Mouse (Mus musculus) macrophage (primary cell): ENCODE results near the gene Eif4e3. TPM values are rescaled to one million over a fixed set of nuclear protein-coding genes. Genes with fewer than 3 reads are reported as not detected.

ENCODE experiments used
- H3K27ac ChIP-seq: fragments of 350-480 bp; formaldehyde crosslinking; 2 replicates; pipeline ENCODE4 v1.9.0; 2021
- H3K36me3 ChIP-seq: fragments of 350-480 bp; formaldehyde crosslinking; 2 replicates; pipeline ENCODE4 v1.9.0; 2021; ENCODE audit errors: inconsistent target
- H3K4me3 ChIP-seq: fragments of 350-480 bp; formaldehyde crosslinking; 2 replicates; pipeline ENCODE4 v1.9.0; 2021; ENCODE audit errors: inconsistent target
- H3K79me2 ChIP-seq: fragments of 350-480 bp; formaldehyde crosslinking; 2 replicates; pipeline ENCODE4 v1.9.0; 2021; ENCODE audit errors: inconsistent target
- whole genome bisulfite sequencing: methylation state at CpG from one replicate; pipeline ENCODE4 v1.1.7; 2026; ENCODE audit warnings: inconsistent platforms; ENCODE audit not compliant: missing documents; 5-methylcytosine and 5-hydroxymethylcytosine counted together
- polyA plus RNA-seq: library from polyadenylated mRNA; stranded (reverse); fragments of 250-400 nt; gene quantifications from 3 replicates; pipeline ENCODE4 v1.2.4, GENCODE M21; 2018; ENCODE audit warnings: inconsistent platforms
- total RNA-seq, 78 experiments: library from RNA; depleted of rRNA; stranded (reverse); fragments of 250-400 nt; gene quantifications; 1 replicate in 9 of 78; 2 replicates in 24 of 78; 3 replicates in 43 of 78; 4 replicates in 2 of 78; pipeline ENCODE4 v1.2.4; 2018; ENCODE audit warnings: inconsistent platforms in 56 of 78

Eif4e3 gene
- 10 to 100 TPM; 11.3 to 37.4 (median 26.5) TPM for total RNA-seq (2018; cell fraction: chromatin; rRNA removed)
- total RNA-seq (2018; cell fraction: cytosol; rRNA removed): 10 to 100 TPM; 20.9 to 32.6 (median 24.6) TPM
- 10 to 100 TPM; 12.5 to 52.1 (median 26.8) TPM for total RNA-seq (2018; cell fraction: nucleus; rRNA removed)
- 20.9 to 25.3 TPM (median 21.1 TPM) in 3 replicates for polyA plus RNA-seq

DNA sequence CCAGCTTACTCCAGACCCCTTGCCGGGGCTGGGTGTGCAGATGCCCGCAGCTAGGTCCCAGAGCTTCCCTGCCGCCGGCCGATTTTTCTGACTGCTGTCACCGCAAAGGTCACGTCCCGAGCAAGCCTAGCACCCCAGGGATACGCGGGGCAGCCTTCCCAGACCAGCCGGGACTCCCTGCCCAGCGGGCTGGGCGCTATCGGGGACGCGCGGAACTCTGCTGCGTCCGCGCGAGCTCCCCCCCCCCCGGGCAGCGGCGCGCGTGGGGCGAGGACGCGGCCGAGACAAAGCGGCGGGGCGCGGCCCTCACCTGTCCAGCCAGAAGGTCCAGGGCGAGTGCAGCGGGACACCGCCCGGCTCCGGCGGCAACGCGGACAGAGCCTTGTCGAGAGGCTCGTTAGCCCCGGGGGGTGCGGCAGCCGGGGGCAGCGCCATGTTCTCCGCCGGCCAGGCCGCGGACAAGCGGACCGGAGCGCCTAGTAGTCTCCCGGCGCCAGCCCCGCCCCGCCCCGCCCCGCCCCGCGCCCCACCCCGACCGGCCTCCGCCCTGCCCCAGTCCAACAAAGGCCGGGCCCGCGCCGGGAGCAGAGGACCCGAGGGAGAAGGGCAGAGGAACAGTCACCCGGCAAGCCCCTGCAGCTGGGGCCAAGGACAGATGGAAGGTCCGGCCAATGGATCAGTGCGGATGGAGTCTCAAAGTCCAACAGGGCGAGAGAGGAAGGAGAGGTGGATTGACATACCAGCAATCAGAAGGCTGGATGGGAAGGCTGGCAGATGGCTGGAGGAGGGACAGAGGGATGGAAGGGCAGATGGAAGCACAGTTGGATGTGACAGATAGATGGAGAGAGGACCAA is at the start of gene Eif4e3, which contains the start of gene Gm20696:
Eif4e3 (minus strand) TSS at position 454 of the 854 bp plus-strand sequence.
Gm20696 (minus strand) TSS at position 480 of the 854 bp plus-strand sequence.
- H3K27ac ChIP-seq: peak within 1 kb of the TSS; percentile 59
- no peaks in the 10 kb centered on the region for H3K36me3 ChIP-seq
- WGBS: under 1% methylated on average over 69 of the region's 75 CpGs
- peak within 1 kb of the TSS; percentile 73 for H3K4me3 ChIP-seq
- H3K79me2 ChIP-seq: peaks cover 38% of the 10 kb centered on the region

DNA sequence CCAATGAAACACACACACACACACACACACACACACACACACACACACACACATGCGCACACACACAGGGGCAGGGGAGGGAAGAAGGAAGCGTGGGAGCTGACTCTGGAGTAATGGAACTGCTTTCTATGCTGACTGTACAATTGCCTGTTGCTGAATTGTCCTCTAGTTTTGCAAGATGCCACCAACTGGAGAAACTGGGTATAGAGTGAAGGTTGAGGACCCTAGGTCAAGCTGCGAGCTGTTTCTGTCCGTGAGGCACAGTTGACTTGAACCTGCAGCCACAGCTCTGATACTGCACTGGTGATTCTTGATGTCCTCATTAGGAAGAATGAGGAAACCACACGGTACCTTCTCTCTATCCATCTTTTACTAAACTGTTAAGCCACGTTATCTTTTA is 49.3 kb upstream of the Eif4e3 start:
- Histone ChIP-seq H3K4me3 (no peak overlapping the region), H3K36me3 (no peaks in the 10 kb centered on the region)
- WGBS: 54% methylated on average over 4 of the region's 6 CpGs

DNA sequence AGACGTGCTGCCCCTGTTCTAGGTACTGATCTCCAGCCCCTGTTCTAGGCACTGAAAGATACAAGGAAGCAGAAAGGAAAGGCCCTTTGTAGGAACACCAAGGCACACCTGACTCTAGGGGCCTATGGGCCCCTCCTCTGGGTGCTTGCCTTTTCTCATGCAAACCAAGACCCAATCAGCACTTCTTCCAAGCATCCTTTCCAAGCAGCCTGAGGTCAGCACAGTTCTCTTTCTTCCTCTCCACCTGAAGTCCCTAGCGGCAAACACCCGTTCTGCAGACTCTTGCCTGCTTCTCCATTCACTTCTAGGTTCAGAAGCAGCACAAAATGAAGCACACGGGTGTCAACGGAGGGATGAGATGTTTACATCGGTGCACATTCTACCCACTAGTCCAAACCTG is 48.6 kb upstream of the Eif4e3 start:
- Histone ChIP-seq H3K4me3 (no peak overlapping the region), H3K27ac (no peak overlapping the region), H3K36me3 (no peaks in the 10 kb centered on the region), H3K79me2 (no peaks in the 10 kb centered on the region)
- WGBS: 72% methylated on average over 6 of the region's 6 CpGs

More for the DNA sequence above, 49.3 kb upstream of the Eif4e3 start:
- Histone ChIP-seq H3K27ac (no peak overlapping the region), H3K79me2 (no peaks in the 10 kb centered on the region)

DNA sequence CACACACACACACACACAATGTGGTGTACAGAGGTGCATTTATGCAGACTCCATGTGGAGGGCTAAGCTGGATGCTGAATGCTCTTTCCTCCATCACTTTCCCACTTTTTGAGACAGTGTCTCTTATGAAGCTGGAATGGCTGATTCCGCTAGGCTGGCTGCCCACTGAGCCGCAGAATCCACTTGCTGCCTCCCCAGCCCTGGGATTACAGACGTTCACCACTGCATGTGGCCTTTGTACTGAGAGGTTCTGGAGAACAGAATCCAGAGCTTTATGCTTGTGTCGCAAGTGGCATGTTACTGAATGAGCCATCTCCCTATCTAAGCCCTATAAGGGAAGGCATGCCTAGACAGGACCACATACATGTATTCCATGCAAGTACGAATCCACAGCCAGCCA is 46.7 kb upstream of the Eif4e3 start:
- 95% methylated on average over 5 of the region's 5 CpGs for WGBS
- Histone ChIP-seq H3K27ac (no peak overlapping the region), H3K79me2 (no peaks in the 10 kb centered on the region), H3K4me3 (no peak overlapping the region), H3K36me3 (no peaks in the 10 kb centered on the region)

DNA sequence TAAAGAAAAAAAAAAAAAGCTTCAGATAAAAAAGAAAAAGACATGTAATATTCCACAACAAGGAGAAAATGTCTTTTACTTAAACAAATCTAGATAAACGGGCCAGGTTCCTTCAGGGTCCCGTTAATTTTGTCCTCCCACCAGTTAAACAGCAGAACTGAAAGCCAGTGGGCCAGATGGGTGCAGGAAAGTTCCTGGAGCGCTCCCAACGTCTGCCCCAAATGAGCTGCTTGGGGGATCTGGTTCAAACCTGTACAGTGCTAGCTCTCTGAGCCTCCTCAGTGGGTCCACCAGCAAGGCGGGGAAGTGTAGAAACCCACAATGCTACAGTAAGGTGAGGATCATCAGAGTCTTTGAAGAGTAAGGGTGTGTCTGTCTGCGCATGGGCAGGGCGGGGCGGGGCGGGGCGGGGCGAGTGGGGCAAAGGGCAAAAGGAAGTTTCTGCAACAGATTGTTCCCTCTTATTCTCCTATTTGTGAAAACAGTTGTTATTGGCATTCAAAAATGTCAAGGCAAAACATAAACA is 45.1 kb upstream of the Eif4e3 start:
- Histone ChIP-seq H3K79me2 (no peaks in the 10 kb centered on the region), H3K27ac (no peak overlapping the region), H3K36me3 (no peaks in the 10 kb centered on the region), H3K4me3 (no peak overlapping the region)
- WGBS: 66% methylated on average over 11 of the region's 11 CpGs

DNA sequence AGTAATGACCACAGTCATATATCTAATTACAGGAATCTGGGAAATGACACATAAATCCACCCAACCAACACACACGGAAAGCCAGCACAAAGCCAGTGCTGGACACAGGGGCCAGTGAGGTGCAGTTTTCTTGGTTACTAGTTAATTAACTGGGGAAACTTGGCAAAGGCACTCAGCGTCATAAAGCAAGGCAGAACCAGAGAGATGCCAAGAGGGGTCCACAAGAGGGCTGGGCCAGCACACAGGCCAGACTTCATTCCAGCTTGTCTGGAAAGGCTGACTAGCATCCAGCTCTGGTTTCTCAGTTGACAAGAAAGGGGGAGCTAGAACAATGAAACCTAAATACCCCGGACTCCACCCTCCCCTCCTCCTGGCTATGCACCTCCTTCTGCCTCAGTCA is 33.9 kb upstream of the Eif4e3 start:
- H3K79me2 ChIP-seq: no peaks in the 10 kb centered on the region
- no peak overlapping the region for H3K27ac ChIP-seq
- H3K4me3 ChIP-seq: no peak overlapping the region
- 80% methylated on average over 3 of the region's 3 CpGs for WGBS
- no peaks in the 10 kb centered on the region for H3K36me3 ChIP-seq

DNA sequence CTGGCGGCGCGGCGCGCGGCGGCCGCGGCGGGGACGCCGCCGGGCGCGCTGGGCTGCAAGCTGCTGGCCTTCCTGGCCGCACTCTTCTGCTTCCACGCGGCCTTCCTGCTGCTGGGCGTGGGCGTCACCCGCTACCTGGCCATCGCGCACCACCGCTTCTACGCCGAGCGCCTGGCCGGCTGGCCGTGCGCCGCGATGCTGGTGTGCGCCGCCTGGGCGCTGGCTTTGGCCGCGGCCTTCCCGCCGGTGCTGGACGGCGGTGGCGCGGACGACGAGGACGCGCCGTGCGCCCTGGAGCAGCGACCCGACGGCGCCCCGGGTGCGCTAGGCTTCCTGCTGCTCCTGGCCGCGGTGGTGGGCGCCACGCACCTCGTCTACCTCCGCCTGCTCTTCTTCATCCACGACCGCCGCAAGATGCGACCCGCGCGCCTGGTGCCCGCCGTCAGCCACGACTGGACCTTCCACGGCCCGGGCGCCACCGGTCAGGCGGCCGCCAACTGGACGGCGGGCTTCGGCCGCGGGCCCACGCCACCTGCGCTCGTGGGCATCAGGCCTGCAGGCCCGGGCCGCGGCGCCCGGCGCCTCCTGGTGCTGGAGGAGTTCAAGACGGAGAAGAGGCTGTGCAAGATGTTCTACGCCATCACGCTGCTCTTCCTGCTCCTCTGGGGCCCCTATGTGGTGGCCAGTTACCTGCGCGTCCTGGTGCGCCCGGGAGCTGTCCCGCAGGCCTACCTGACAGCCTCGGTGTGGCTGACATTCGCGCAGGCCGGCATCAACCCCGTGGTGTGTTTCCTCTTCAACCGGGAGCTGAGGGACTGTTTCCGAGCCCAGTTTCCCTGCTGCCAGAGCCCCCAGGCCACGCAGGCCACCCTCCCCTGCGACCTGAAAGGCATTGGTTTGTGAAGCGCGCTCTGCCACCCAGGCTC is 26.6 kb upstream of the Eif4e3 start:
- Histone ChIP-seq H3K36me3 (no peaks in the 10 kb centered on the region), H3K79me2 (no peaks in the 10 kb centered on the region), H3K4me3 (no peak overlapping the region), H3K27ac (no peak overlapping the region)
- 6% methylated on average over 109 of the region's 110 CpGs for whole genome bisulfite sequencing

DNA sequence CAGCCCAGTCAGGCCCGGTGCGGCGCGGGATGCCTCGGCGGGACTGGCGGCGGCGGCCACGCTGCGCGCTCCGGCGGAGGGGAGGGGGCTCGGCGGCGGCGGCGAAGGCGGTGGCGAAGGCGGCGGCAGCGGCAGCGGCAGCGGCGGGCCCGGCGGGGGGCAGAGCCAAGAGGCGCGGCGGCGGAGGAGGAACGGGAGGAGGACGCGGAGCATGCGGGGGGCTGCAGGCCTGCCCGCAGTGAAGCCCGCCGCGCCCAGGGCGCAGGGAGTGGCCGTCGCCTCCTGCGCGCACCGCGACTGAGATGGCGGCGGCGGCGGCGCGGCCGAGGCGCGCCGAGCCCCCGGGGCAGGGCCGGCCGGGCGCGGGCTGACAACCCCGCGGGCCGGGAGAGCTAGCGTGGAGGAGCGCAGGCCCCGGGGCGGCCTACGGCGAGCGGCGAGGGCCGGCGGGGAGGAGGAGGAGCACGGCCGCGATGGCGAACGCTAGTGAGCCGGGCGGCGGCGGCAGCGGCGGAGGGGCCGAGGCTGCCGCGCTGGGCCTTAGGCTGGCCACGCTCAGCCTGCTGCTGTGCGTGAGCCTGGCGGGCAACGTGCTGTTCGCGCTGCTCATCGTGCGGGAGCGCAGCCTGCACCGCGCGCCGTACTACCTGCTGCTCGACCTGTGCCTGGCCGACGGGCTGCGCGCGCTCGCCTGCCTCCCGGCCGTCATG is 25.8 kb upstream of the Eif4e3 start, which contains the start of gene Gpr27:
Gpr27 (plus strand) TSS at position 474 of the 710 bp plus-strand sequence.
- Histone ChIP-seq H3K79me2 (no peaks in the 10 kb centered on the region), H3K27ac (no peak within 1 kb of the TSS), H3K36me3 (no peaks in the 10 kb centered on the region), H3K4me3 (no peak within 1 kb of the TSS)
- WGBS: 2% methylated on average over 91 of the region's 112 CpGs

DNA sequence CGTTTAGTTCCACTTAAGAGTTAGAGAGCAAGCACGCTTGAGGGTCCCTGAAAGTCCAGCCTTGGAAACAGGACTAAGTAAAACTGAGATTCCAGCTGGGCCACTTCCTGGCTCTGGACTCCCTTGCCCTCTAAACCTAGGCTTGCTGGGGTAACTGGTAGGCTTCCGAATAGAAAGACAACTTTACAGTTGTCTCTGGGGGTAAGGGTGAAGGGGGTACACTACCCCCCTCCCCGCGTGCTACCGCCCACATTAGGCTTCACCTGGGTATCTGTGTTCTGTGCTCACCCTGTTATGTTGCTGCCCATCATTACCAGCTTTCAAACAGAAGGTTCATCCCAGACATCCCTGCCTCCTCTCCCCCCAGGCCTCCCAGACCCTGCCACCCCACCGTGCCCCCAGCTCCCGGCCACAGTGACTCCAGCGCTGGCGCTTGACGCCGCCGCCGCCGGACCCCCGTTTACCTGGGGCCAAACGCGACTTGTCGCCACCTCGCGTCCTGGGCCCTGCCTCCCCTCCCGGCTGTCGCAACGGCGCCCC is 25.2 kb upstream of the Eif4e3 start:
- Histone ChIP-seq H3K4me3 (no peak overlapping the region), H3K79me2 (no peaks in the 10 kb centered on the region), H3K27ac (no peak overlapping the region), H3K36me3 (no peaks in the 10 kb centered on the region)
- WGBS: 21% methylated on average over 15 of the region's 25 CpGs

DNA sequence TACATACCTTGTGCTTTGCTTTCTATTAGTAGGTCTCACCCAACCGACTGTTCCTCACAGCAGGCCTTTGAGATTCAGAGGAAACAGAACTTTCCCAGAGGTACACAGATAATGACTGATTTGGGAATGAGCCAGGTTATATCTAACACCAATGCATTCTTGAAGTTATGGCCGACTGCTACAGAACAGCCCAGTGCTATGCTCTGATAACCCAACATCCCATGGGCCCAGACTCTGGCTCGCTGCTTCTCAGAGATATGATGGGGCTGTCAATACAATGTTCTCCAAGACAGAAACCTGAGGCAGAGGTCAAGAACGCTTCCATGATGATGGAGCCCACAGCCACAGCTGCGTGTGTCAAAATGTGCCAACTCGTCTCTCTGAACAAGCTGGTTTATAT is 21.9 kb upstream of the Eif4e3 start:
- H3K27ac ChIP-seq: no peak overlapping the region
- WGBS: 87% methylated on average over 6 of the region's 6 CpGs

DNA sequence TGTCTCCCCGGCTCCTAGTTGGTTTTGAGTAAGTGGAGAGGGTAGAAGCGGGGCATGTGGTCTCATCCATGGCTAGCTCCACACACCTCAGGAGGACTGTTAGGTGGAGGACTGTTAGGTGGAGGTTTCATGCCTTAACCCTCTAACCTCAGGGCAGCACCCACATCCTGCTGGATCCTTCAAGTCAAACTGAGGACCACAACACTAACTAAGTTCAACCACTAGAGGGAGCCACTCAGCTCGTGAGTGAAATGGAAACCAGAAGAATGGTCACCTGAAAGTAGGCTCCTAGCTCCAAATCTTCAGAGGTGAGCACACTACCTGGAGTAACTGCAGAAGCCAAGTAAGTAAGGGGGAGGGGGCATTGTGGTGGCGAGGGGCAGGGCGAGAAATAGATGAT is 18.3 kb upstream of the Eif4e3 start:
- 55% methylated on average over 5 of the region's 5 CpGs for WGBS

More for the DNA sequence above, 21.9 kb upstream of the Eif4e3 start:
- Histone ChIP-seq H3K79me2 (no peaks in the 10 kb centered on the region), H3K4me3 (no peak overlapping the region), H3K36me3 (no peaks in the 10 kb centered on the region)

DNA sequence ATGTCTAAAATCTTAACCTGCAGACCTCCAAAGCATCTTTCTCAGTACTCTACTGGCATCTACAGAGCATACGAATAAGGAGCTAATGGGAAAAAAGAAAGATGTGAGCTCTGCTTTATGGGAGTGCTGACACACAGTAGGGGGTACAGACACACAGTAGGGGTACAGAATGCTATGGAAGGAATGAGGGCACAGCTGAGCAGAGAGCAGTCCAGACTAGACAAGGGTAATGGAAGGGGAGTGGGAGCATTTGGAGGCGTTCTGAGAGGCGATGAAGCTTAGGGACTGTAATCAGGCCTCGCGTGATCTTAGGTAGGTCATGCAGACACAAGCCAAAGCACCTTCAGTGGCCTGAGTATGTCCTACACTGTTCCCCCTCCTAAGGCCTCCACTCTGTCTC is 17.4 kb upstream of the Eif4e3 start:
- 94% methylated on average over 5 of the region's 5 CpGs for WGBS
- Histone ChIP-seq H3K36me3 (no peaks in the 10 kb centered on the region), H3K4me3 (no peak overlapping the region), H3K27ac (no peak overlapping the region), H3K79me2 (no peaks in the 10 kb centered on the region)

More for the DNA sequence above, 18.3 kb upstream of the Eif4e3 start:
- Histone ChIP-seq H3K79me2 (no peaks in the 10 kb centered on the region), H3K4me3 (no peak overlapping the region), H3K27ac (no peak overlapping the region), H3K36me3 (no peaks in the 10 kb centered on the region)

DNA sequence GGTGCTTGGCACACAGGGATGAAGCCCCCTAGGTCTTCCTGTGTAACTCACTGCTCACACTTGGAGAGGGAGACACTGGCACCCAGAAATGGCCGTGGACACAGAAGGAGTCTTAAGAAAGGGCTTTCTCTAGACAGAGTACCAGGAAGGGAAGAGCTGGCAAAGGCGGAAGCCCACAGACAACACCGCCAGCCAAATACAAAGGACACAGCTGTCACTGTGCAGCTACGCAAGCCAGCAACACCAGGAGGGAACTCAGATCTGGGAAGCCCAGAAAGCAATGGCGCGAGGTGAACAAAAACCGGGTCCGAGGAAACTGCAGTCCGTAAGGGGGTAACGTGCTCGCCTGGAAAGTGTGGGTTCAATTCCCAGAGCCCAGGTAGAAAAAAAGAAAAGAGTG is 11.5 kb upstream of the Eif4e3 start:
- no peak overlapping the region for H3K4me3 ChIP-seq
- 92% methylated on average over 7 of the region's 11 CpGs for WGBS
- H3K27ac ChIP-seq: no peak overlapping the region
- H3K36me3 ChIP-seq: no peaks in the 10 kb centered on the region
- no peaks in the 10 kb centered on the region for H3K79me2 ChIP-seq
